Comparison of ENCODE assay signal across 8 mouse cellular contexts in genomic region chr6:47748306-47748705, GRCm38 (mm10).
DNase-seq lines count a peak whose midpoint lies in the region; ATAC-seq and TF ChIP-seq lines count a peak whose summit lies in the region.
"Not testable (repeated sequence)": the region's sequence is repeated elsewhere in the genome, so short reads cannot be mapped to it uniquely, and the experiment has no call there.

No protein-coding gene starts in this region.

- not testable (repeated sequence) for H3K36me3 ChIP-seq in forebrain, embryonic 12.5 days (replicated peaks); heart, embryonic 11.5 days (ENCODE audit: control insufficient read depth, insufficient read depth, low read length); kidney, adult 2 months (ENCODE audit: control insufficient read depth, insufficient read depth, low read length)

- WGBS in forebrain, embryonic 12.5 days: 14% methylated on average over 15 of the region's 25 CpGs
- 7% methylated on average over 8 of the region's 25 CpGs for WGBS in heart, embryonic 11.5 days (ENCODE audit: insufficient replicate concordance)
- 4% methylated on average over 15 of the region's 25 CpGs for WGBS in kidney, adult 2 months

- not testable (repeated sequence) for TF ChIP-seq POLR2A in kidney, adult 2 months (IDR thresholded peaks at IDR 0.05; ENCODE audit: low read depth, low read length)

- peak; percentile 84 for DNase-seq in adrenal gland, postnatal 14 days
- DNase-seq in kidney, adult 2 months: peak; percentile 92
- peak; percentile 92 to 97 for DNase-seq in left cerebral cortex, adult 8-10 months (ENCODE audit: low spot score in 2 of 2)
- DNase-seq in lung, postnatal 10 days: peak; percentile 88
- peak; percentile 93 for DNase-seq in right cerebral cortex, adult 18-20 months
- peak; percentile 94 for DNase-seq in thymus, postnatal 4 days

- TF ChIP-seq CTCF in kidney, adult 2 months (conservative IDR thresholded peaks at IDR 0.05; ENCODE audit: insufficient read depth, insufficient read length, low read depth, low read length): not testable (repeated sequence)

- not testable (repeated sequence) for H3K4me1 ChIP-seq in forebrain, embryonic 12.5 days; heart, embryonic 11.5 days (ENCODE audit: control insufficient read depth, insufficient read depth, low read length); kidney, adult 2 months (ENCODE audit: control insufficient read depth, insufficient read depth, low read length)

- H3K27ac ChIP-seq in forebrain, embryonic 12.5 days; heart, embryonic 11.5 days (ENCODE audit: low read depth, low read length); kidney, adult 2 months (ENCODE audit: insufficient read depth, low read depth, low read length): not testable (repeated sequence)

- H3K4me3 ChIP-seq in forebrain, embryonic 12.5 days (replicated peaks): peak overlapping the region; percentile 24; the same call in 1 of the 2 replicates
- H3K4me3 ChIP-seq in heart, embryonic 11.5 days (ENCODE audit: low read depth, low read length): peak overlapping the region; percentile 23; the same call in 1 of the 2 replicates
- not testable (repeated sequence) for H3K4me3 ChIP-seq in kidney, adult 2 months (ENCODE audit: insufficient read depth, low read depth, low read length)

- not testable (repeated sequence) for H3K9ac ChIP-seq in forebrain, embryonic 12.5 days; heart, embryonic 11.5 days (ENCODE audit: low read depth, low read length)

- H3K27me3 ChIP-seq in forebrain, embryonic 12.5 days; heart, embryonic 11.5 days (ENCODE audit: control insufficient read depth, insufficient read depth, low read length); kidney, adult 2 months (replicated peaks; ENCODE audit: control insufficient read depth, insufficient read depth, low read length): not testable (repeated sequence)

- ATAC-seq in forebrain, embryonic 12.5 days (ENCODE audit: low FRiP score); heart, embryonic 11.5 days (replicated peaks; ENCODE audit: insufficient number of reproducible peaks, low FRiP score, low TSS enrichment): not testable (repeated sequence)

- not testable (repeated sequence) for H3K9me3 ChIP-seq in forebrain, embryonic 12.5 days; heart, embryonic 11.5 days (replicated peaks; ENCODE audit: control insufficient read depth, low read length)

- peak overlapping the region; percentile 43 for H3K4me2 ChIP-seq in forebrain, embryonic 12.5 days
- peak overlapping the region; percentile 40 for H3K4me2 ChIP-seq in heart, embryonic 11.5 days
